Mouse (Mus musculus) urinary bladder, postnatal 14 days (tissue): ENCODE results near the gene Cask.

Experiments
- DNase-seq: peaks from one replicate; pipeline ENCODE4 v3.0.0; 2021; ENCODE audit warnings: low spot score

The Cask gene

GRCm38 (mm10) chrX:13518019-13518418, 333.1 kb downstream of the Cask start:
- no peak for DNase-seq

GRCm38 (mm10) chrX:13516451-13516850, 334.7 kb downstream of the Cask start:
- no peak for DNase-seq

- DNase-seq = no peak
Observed at GRCm38 (mm10) chrX:13513864-13514263, 337.3 kb downstream of the Cask start.

- no peak for DNase-seq
Observed at GRCm38 (mm10) chrX:13513127-13513526, 338.0 kb downstream of the Cask start.

- DNase-seq = no peak
Observed at GRCm38 (mm10) chrX:13506376-13506775, 344.8 kb downstream of the Cask start.

- no peak for DNase-seq
Observed at GRCm38 (mm10) chrX:13504389-13504788, 346.8 kb downstream of the Cask start.

- DNase-seq = no peak
Observed at GRCm38 (mm10) chrX:13502862-13503375, 348.2 kb downstream of the Cask start.

GRCm38 (mm10) chrX:13500284-13500683, 350.9 kb downstream of the Cask start:
- no peak for DNase-seq

GRCm38 (mm10) chrX:13494892-13495703, 356.1 kb downstream of the Cask start:
- peak; percentile 12 for DNase-seq

- DNase-seq = no peak
Observed at GRCm38 (mm10) chrX:13492922-13493321, 358.2 kb downstream of the Cask start.

- DNase-seq = no peak
Observed at GRCm38 (mm10) chrX:13490941-13491340, 360.2 kb downstream of the Cask start.

GRCm38 (mm10) chrX:13489761-13490160, 361.4 kb downstream of the Cask start:
- no peak for DNase-seq

GRCm38 (mm10) chrX:13489001-13489400, 362.2 kb downstream of the Cask start:
- DNase-seq = no peak

GRCm38 (mm10) chrX:13484447-13484846, 366.7 kb downstream of the Cask start:
- DNase-seq = no peak

- no peak for DNase-seq
Observed at GRCm38 (mm10) chrX:13482576-13482975, 368.6 kb downstream of the Cask start.

- DNase-seq = no peak
Observed at GRCm38 (mm10) chrX:13479570-13479969, 371.6 kb downstream of the Cask start.

- DNase-seq = no peak
Observed at GRCm38 (mm10) chrX:13478298-13478697, 372.9 kb downstream of the Cask start.

GRCm38 (mm10) chrX:13477596-13477995, 373.6 kb downstream of the Cask start:
- no peak for DNase-seq

GRCm38 (mm10) chrX:13475382-13475781, 375.8 kb downstream of the Cask start:
- no peak for DNase-seq

GRCm38 (mm10) chrX:13472751-13473225, 378.4 kb downstream of the Cask start:
- DNase-seq = no peak

- no peak for DNase-seq
Observed at GRCm38 (mm10) chrX:13471925-13472324, 379.2 kb downstream of the Cask start.

- peak; percentile 29 for DNase-seq
Observed at GRCm38 (mm10) chrX:13469160-13470116, 381.7 kb downstream of the Cask start.
